Mouse (Mus musculus) neural tube, embryonic 12.5 days (tissue): ENCODE results near the gene Methig1. TPM values are rescaled to one million over a fixed set of nuclear protein-coding genes. Genes with fewer than 3 reads are reported as not detected.

Source experiments
- ATAC-seq: fragments of 200-750 bp; cut with Nextera tagmentation; 2 replicates; pipeline ENCODE4 v1.8.0; 2017; ENCODE audit warnings: low read depth, mild to moderate bottlenecking, moderate TSS enrichment, moderate library complexity; ENCODE audit not compliant: low FRiP score
- H3K27ac ChIP-seq: fragments of 300-500 bp; sonication (generic); 2 replicates; pipeline ENCODE4 v1.5.1; 2016
- H3K27me3 ChIP-seq: fragments of 300-500 bp; sonication (generic); replicated peaks from 2 replicates; pipeline ENCODE4 v1.6.1; 2016; ENCODE audit warnings: mild to moderate bottlenecking
- H3K36me3 ChIP-seq: fragments of 300-500 bp; sonication (generic); 2 replicates; pipeline ENCODE4 v1.6.1; 2016; ENCODE audit warnings: mild to moderate bottlenecking
- H3K4me1 ChIP-seq: fragments of 300-500 bp; sonication (generic); 2 replicates; pipeline ENCODE4 v1.6.1; 2016
- H3K4me2 ChIP-seq: fragments of 300-500 bp; sonication (generic); replicated peaks from 2 replicates; pipeline ENCODE4 v1.6.1; 2016; ENCODE audit warnings: mild to moderate bottlenecking
- H3K4me3 ChIP-seq: fragments of 300-500 bp; sonication (generic); 2 replicates; pipeline ENCODE4 v1.5.1; 2016
- H3K9ac ChIP-seq: fragments of 300-500 bp; sonication (generic); 2 replicates; pipeline ENCODE4 v1.6.1; 2016; ENCODE audit warnings: mild to moderate bottlenecking
- H3K9me3 ChIP-seq: fragments of 300-500 bp; sonication (generic); 2 replicates; pipeline ENCODE4 v1.6.1; 2016; ENCODE audit warnings: mild to moderate bottlenecking
- WGBS: fragments of 180-500 bp; shearing (Covaris S2); methylation state at CpG from one replicate; pipeline ENCODE4 v1.1.7; 2016; 5-methylcytosine and 5-hydroxymethylcytosine counted together
- polyA plus RNA-seq: library from polyadenylated mRNA; unstranded; fragments of >200 nt; fragmentation: Nextera tagmentation; extraction: Ambion mirVana; gene quantifications from 2 replicates; pipeline ENCODE4 v1.2.1, GENCODE M21; 2016

Gene Methig1
- polyA plus RNA-seq, 1 experiment from 2014 or later = 1.1 TPM

DNA sequence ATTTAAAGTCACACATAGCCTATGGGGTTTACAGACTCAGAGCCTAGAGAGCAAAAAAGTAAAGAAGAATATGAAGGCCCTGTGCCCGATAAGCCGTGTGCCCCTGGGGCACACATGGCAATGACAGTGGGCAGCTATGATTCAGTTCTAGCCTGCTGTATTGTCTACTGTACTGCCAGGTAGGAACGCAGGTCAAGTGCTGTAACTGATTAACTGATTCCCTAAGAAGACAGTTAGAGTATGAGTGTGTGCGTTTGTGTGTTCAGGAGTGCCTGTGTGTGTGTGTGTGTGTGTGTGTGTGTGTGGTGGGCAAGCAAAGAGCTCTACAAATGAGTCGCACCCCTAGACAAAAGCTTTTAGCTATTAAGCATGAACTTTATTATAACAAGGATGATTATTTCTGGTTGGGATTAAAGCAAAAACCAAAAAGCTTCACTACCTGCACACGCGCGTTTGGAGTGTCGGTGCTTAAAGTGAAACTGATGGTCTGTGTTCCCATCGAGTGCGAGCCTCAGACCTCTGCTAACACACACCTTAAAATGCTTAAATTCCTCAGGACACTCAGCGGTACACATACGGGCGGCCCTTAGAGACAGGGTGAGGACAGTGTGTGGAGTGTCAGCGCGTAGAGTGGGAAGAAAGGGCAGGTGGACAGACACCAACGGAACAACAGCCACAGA is 34.7 kb downstream of the Methig1 start:
- Histone ChIP-seq H3K4me3 (no peak overlapping the region), H3K27ac (no peak overlapping the region), H3K36me3 (no peaks in the 10 kb centered on the region), H3K27me3 (no peaks in the 10 kb centered on the region), H3K9ac (no peak overlapping the region), H3K4me1 (peaks cover 6% of the 10 kb centered on the region; the same call in 1 of the 2 replicates), H3K9me3 (no peaks in the 10 kb centered on the region), H3K4me2 (no peak overlapping the region)
- ATAC-seq = no peak
- WGBS = 96% methylated on average over 17 of the region's 17 CpGs

DNA sequence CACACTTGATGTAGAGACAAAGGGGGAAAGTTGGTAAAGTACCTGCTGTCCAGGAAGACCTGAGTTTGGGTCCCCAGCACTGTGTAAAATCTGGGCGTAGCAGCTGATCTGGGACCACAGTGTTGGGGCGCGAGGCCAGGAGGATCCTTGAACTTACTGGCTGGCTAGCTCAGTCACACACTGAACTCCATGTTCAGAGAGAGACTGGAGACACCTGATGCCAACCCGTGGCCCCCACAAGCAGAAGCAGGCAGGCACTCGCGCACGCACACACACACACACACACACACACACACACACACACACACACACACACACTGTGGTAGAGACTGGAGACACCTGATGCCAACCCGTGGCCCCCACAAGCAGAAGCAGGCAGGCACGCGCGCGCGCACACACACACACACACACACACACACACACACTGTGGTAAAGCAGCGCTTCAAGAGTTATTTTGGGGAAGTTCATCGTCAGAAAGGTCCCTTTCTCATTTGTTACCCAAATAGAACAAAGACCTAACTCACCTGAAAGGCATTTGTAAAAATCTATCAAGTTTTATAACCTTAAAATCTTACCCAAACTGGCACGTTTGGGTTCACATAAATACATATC is 35.4 kb downstream of the Methig1 start:
- Histone ChIP-seq H3K4me1 (peaks cover 6% of the 10 kb centered on the region; the same call in 1 of the 2 replicates), H3K36me3 (peaks cover 4% of the 10 kb centered on the region; the same call in 1 of the 2 replicates), H3K9me3 (no peaks in the 10 kb centered on the region), H3K4me2 (no peak overlapping the region), H3K27me3 (no peaks in the 10 kb centered on the region), H3K27ac (no peak overlapping the region), H3K9ac (no peak overlapping the region), H3K4me3 (no peak overlapping the region)
- 94% methylated on average over 16 of the region's 16 CpGs for WGBS
- ATAC-seq = no peak

DNA sequence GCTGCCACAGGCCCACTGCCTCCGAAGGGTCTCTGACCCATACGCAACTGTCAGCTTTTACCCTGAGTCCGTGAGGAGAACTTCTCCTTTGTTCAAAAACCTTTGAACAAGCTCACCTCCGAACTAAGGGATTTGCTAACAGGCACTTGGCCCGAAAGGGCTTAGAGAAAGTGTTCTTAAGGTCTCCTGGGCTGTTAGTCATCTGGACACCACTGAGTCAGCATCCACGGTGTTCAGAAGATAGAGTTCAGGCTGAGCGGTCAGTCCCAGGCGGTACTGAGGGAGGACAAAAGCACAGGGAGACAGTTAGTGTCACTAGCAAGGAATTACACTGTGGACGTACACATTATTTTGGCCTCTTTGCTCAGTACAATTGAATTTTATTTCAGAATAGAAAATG is 35.9 kb downstream of the Methig1 start:
- Histone ChIP-seq H3K4me3 (no peak overlapping the region), H3K4me1 (peaks cover 6% of the 10 kb centered on the region; the same call in 1 of the 2 replicates), H3K9me3 (no peaks in the 10 kb centered on the region), H3K27ac (no peak overlapping the region), H3K9ac (no peak overlapping the region), H3K27me3 (no peaks in the 10 kb centered on the region), H3K4me2 (no peak overlapping the region), H3K36me3 (peaks cover 9% of the 10 kb centered on the region)
- no peak for ATAC-seq
- 69% methylated on average over 9 of the region's 9 CpGs for WGBS

DNA sequence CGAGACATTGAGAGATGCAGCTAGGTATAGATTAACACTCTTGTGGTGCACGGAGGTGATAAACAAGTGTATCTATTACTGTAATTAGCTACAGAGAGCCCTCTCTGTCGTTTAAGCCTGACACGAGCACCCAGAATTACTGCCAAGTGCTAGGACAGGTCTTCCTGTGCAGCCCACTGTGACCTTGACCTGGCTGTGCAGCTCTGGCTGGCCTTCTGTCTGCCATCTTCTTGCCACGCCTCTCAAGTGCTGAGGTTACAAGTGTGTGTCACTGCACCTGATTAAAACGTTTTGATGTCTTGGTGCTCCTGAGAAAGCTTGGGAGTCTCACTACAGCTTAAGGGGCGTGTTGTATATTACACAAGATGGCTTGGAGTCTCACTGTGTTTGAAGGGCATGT is 38.1 kb downstream of the Methig1 start:
- no peak overlapping the region for H3K4me2 ChIP-seq
- no peaks in the 10 kb centered on the region for H3K27me3 ChIP-seq
- ATAC-seq = no peak
- WGBS = 85% methylated on average over 7 of the region's 7 CpGs
- no peaks in the 10 kb centered on the region for H3K9me3 ChIP-seq
- peaks cover 29% of the 10 kb centered on the region for H3K36me3 ChIP-seq
- peaks cover 6% of the 10 kb centered on the region; the same call in 1 of the 2 replicates for H3K4me1 ChIP-seq
- no peak overlapping the region for H3K4me3 ChIP-seq
- H3K9ac ChIP-seq = no peak overlapping the region
- H3K27ac ChIP-seq = no peak overlapping the region

DNA sequence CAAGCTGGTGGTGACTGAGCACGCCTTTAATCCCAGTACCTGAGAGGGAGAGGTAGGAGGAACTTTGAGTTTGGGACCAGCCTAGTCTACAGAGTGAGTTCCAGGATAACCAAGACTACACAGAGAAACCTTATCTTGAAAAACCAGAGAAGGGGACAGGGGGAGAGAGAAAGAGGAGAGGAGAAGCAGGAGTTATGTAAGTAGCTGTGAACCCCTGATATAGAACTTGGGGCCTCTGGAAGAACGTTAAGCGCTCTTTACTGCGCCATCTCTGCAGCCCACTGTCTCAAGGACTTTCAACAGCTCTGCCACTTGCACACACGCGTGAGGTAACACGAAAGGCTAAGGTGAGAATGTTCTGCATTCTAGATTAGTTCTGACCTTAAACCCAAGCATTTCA is 38.6 kb downstream of the Methig1 start:
- no peaks in the 10 kb centered on the region for H3K9me3 ChIP-seq
- no peak overlapping the region for H3K4me2 ChIP-seq
- 93% methylated on average over 7 of the region's 7 CpGs for WGBS
- peaks cover 6% of the 10 kb centered on the region; the same call in 1 of the 2 replicates for H3K4me1 ChIP-seq
- H3K27ac ChIP-seq = no peak overlapping the region
- no peak for ATAC-seq
- no peak overlapping the region for H3K9ac ChIP-seq
- no peaks in the 10 kb centered on the region for H3K27me3 ChIP-seq
- H3K36me3 ChIP-seq = peaks cover 34% of the 10 kb centered on the region
- H3K4me3 ChIP-seq = no peak overlapping the region

DNA sequence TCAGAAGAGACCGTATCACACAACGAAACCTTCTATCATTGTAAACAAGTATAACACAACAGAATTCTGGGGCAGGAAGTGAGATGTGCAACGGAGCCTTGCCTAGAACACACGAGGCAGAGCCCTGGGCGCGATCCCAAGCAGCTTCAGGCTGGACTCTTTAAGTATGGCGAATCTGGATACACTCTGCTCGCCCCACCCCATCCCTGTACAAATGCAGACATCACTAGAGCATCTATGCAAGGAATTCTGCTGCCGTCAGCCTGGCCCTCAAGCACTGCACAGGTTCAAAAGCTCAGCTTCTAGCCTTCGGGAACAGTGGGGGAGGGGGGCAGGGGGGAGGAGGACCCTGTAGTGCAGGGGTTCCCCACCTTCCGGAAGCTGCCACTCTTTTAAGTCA is 40.1 kb downstream of the Methig1 start:
- H3K4me2 ChIP-seq = no peak overlapping the region
- no peak overlapping the region for H3K27ac ChIP-seq
- H3K36me3 ChIP-seq = peaks cover 48% of the 10 kb centered on the region
- H3K9me3 ChIP-seq = no peaks in the 10 kb centered on the region
- H3K4me1 ChIP-seq = peaks cover 6% of the 10 kb centered on the region; the same call in 1 of the 2 replicates
- H3K4me3 ChIP-seq = no peak overlapping the region
- WGBS = 81% methylated on average over 11 of the region's 11 CpGs
- no peaks in the 10 kb centered on the region for H3K27me3 ChIP-seq
- ATAC-seq = no peak
- no peak overlapping the region for H3K9ac ChIP-seq

DNA sequence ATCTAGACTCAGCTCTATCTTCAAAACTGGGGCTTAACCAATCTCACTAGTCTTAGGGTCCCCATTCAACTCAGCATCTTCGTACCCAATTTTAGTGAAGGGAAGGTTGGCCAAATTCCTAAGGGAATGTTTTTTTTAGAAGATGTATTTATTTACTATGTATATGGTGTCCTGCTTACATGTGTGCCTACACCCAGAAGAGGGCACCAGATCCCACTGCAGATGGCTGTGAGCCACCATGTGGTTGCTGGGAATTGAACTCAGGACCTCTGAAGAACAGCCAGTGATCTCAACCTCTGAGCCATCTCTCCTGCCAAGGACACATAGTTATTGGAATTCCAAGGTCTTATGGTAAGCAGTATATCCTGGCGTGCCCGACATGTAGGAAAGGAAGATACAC is 42.6 kb downstream of the Methig1 start:
- ATAC-seq = no peak
- H3K9me3 ChIP-seq = no peaks in the 10 kb centered on the region

DNA sequence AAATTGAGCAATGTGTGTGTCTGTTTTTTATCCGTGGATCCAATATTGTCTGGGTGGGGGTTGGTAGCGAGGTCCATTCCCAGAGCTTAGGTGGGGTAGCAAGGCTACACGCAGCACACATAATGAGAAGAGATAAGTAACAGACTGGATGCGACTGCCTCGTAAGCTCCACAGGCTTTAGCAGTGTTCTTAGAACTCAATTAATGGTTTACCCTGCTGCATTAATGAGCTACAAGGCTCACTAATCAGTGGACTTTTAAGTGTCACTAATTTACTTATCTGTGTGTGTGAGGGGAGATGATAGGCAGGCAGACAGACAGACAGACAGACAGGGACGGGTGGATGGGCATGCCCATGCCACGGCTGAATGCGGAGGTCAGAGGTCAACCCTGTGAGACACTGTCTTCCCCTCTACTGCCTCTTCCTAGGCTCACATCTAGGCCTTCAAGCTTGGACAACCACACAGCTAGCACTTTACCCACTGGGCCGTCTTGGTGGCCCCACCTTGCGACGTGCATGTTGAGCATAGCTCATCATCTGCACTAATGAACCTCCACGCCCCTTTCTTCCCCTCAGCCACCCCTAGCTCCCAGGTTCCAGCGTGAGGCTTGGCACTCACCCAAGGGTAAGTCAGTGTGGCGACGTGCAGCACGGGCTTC is 47.8 kb downstream of the Methig1 start:
- 93% methylated on average over 16 of the region's 16 CpGs for WGBS
- no peaks in the 10 kb centered on the region for H3K27me3 ChIP-seq
- no peak overlapping the region for H3K27ac ChIP-seq
- H3K9me3 ChIP-seq = no peaks in the 10 kb centered on the region
- H3K4me3 ChIP-seq = no peak overlapping the region
- no peak overlapping the region for H3K4me2 ChIP-seq
- peaks cover 96% of the 10 kb centered on the region for H3K36me3 ChIP-seq
- no peak overlapping the region for H3K9ac ChIP-seq
- no peaks in the 10 kb centered on the region for H3K4me1 ChIP-seq
- no peak for ATAC-seq

More for the DNA sequence above, 42.6 kb downstream of the Methig1 start:
- Histone ChIP-seq H3K4me2 (no peak overlapping the region), H3K36me3 (peaks cover 72% of the 10 kb centered on the region), H3K27ac (no peak overlapping the region), H3K4me1 (no peaks in the 10 kb centered on the region), H3K27me3 (no peaks in the 10 kb centered on the region), H3K4me3 (no peak overlapping the region), H3K9ac (no peak overlapping the region)
- 98% methylated on average over 3 of the region's 3 CpGs for WGBS

DNA sequence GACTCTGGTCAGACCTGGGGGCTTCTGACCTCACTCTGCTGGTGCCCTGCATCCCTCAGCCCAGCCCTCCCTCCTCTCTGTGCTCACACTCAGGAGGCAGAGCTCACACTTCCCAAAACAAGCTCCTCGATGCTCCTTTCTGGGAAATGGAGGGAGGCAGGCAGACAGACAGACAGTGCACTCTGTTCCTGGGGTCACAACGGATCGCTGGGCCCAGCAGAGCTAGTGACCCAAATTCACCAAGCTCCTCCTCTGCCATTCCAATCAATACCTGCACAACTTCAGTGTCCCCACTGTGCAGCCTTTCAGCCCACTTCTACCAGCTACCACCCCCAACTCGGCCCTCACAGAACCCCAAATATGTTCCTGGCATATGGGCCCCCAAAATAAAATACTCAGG is 48.9 kb downstream of the Methig1 start:
- WGBS = 90% methylated on average over 4 of the region's 4 CpGs
- no peak overlapping the region for H3K9ac ChIP-seq
- no peak overlapping the region for H3K4me3 ChIP-seq
- no peaks in the 10 kb centered on the region for H3K27me3 ChIP-seq
- peaks cover 92% of the 10 kb centered on the region for H3K36me3 ChIP-seq
- H3K4me1 ChIP-seq = no peaks in the 10 kb centered on the region
- no peak overlapping the region for H3K4me2 ChIP-seq
- H3K27ac ChIP-seq = no peak overlapping the region
- no peak for ATAC-seq
- H3K9me3 ChIP-seq = no peaks in the 10 kb centered on the region

DNA sequence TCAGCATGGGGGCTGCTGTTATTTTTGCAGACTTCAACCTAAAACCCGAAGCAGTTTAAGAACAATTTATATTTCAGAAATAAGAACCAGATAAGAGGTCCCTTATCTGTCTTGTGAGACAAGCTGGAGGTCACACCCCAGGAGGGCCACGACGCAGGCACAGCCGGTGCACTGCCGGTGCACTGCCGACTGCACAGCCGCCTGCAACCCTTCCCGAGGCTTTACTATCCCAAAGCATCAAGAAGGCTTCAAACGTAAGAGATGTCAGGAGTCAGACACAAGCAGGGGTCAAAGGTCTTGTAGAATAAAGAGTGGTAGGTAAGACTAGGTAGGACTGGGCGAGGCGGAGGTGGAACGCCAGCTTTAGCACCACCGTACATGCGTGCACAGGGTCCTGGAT is 49.4 kb downstream of the Methig1 start:
- H3K36me3 ChIP-seq = peaks cover 87% of the 10 kb centered on the region
- H3K4me1 ChIP-seq = no peaks in the 10 kb centered on the region
- H3K9ac ChIP-seq = no peak overlapping the region
- 95% methylated on average over 14 of the region's 14 CpGs for whole genome bisulfite sequencing
- H3K27ac ChIP-seq = no peak overlapping the region
- no peak overlapping the region for H3K4me2 ChIP-seq
- H3K9me3 ChIP-seq = no peaks in the 10 kb centered on the region
- H3K4me3 ChIP-seq = no peak overlapping the region
- no peak for ATAC-seq
- H3K27me3 ChIP-seq = no peaks in the 10 kb centered on the region

DNA sequence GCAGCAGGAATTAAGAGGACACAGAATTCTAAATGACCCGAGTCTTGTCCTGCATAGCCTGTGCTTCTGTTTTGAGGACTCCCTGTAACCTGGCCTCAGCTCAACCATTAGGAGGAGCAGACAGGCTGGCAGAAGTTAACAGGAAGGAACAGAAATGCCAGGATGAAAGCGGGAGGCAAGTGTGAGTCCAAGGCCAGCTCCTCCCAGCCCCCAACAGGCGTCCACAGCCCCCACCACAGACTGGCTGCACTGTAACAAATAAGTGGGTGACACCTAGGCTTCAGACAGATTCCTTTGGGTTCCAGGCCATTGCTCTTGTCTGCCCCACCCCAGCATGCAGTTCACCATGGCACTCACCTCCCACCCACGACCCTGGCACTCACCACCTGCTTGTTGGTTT is 49.8 kb downstream of the Methig1 start:
- no peaks in the 10 kb centered on the region for H3K4me1 ChIP-seq
- no peak overlapping the region for H3K4me2 ChIP-seq
- WGBS = 88% methylated on average over 4 of the region's 4 CpGs
- no peak overlapping the region for H3K27ac ChIP-seq
- peaks cover 84% of the 10 kb centered on the region for H3K36me3 ChIP-seq
- no peaks in the 10 kb centered on the region for H3K27me3 ChIP-seq
- ATAC-seq = no peak
- H3K9me3 ChIP-seq = no peaks in the 10 kb centered on the region
- no peak overlapping the region for H3K9ac ChIP-seq
- H3K4me3 ChIP-seq = no peak overlapping the region

DNA sequence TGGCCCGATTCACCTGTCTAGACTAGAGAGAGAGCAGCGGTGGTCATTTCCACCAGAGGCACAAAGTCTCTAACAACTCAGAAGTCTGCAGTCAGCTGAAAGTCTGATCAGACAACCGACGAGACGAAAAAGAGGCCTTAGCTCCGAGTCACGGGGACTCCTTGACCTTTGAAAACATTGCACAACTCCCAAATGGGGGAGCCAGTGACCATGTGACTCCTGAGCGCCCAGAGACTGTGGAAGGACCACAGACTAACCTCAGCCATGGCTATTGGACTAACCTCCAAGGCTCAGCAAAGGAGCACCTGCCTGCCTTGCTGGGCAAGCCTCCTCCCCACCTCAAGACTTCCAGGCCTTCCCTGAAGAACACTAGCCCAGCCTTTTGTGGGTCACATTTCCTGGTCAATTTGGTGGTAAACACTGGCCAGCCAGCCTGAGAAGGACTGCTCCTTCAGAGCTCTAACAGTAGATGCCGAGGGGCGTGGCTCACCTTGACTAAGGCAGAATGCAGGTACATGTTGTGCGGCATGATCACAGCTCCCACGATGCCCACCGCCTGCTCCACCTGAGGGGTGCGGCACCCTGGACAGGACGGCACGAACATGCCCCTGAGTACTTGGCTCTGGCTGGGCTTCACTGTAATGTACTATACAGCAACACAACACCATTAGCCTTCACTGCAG is 50.5 kb downstream of the Methig1 start:
- Histone ChIP-seq H3K36me3 (peaks cover 84% of the 10 kb centered on the region), H3K4me1 (no peaks in the 10 kb centered on the region), H3K9ac (no peak overlapping the region), H3K27ac (no peak overlapping the region), H3K4me3 (no peak overlapping the region), H3K4me2 (no peak overlapping the region), H3K27me3 (no peaks in the 10 kb centered on the region), H3K9me3 (no peaks in the 10 kb centered on the region)
- no peak for ATAC-seq
- WGBS = 95% methylated on average over 16 of the region's 16 CpGs
